Mouse (Mus musculus): ENCODE data around the gene A3galt2.

A3galt2 gene

GRCm38 (mm10) chr4:128755064-128755463 is at the start of gene A3galt2:
A3galt2 (plus strand) TSS chr4:128755364.
- no peak for DNase-seq

GRCm38 (mm10) chr4:128706626-128707025 is 48.5 kb upstream of the A3galt2 start:
- DNase-seq: peak; percentile 53

- no peak for DNase-seq
These were observed 47.8 kb upstream of the A3galt2 start for GRCm38 (mm10) chr4:128707384-128707783.

GRCm38 (mm10) chr4:128709061-128709780 is 45.9 kb upstream of the A3galt2 start:
- DNase-seq: no peak

- DNase-seq: no peak
These were observed 45.4 kb upstream of the A3galt2 start for GRCm38 (mm10) chr4:128709781-128710166.

- no peak for DNase-seq
These were observed 44.9 kb upstream of the A3galt2 start for GRCm38 (mm10) chr4:128710286-128710685.

GRCm38 (mm10) chr4:128710800-128711199 is 44.4 kb upstream of the A3galt2 start:
- DNase-seq: no peak

- peak; percentile 96 for DNase-seq
These were observed 43.6 kb upstream of the A3galt2 start for GRCm38 (mm10) chr4:128711455-128712135.

- DNase-seq: no peak
These were observed 43.0 kb upstream of the A3galt2 start for GRCm38 (mm10) chr4:128712136-128712655.

- no peak for DNase-seq
These were observed 42.2 kb upstream of the A3galt2 start for GRCm38 (mm10) chr4:128712941-128713340.

- peak; percentile 39 for DNase-seq
These were observed 39.6 kb upstream of the A3galt2 start for GRCm38 (mm10) chr4:128715241-128716204.

GRCm38 (mm10) chr4:128716279-128716678 is 38.9 kb upstream of the A3galt2 start:
- no peak for DNase-seq

GRCm38 (mm10) chr4:128716731-128717130 is 38.4 kb upstream of the A3galt2 start:
- no peak for DNase-seq

- DNase-seq: peak; percentile 68
These were observed 35.1 kb upstream of the A3galt2 start for GRCm38 (mm10) chr4:128720110-128720509.

- no peak for DNase-seq
These were observed 34.0 kb upstream of the A3galt2 start for GRCm38 (mm10) chr4:128721061-128721648.

- no peak for DNase-seq
These were observed 33.4 kb upstream of the A3galt2 start for GRCm38 (mm10) chr4:128721761-128722160.

GRCm38 (mm10) chr4:128722932-128723331 is 32.2 kb upstream of the A3galt2 start:
- no peak for DNase-seq

GRCm38 (mm10) chr4:128723431-128723830 is 31.7 kb upstream of the A3galt2 start:
- no peak for DNase-seq

- DNase-seq: peak; percentile 44
These were observed 31.1 kb upstream of the A3galt2 start for GRCm38 (mm10) chr4:128724059-128724458.

- DNase-seq: peak; percentile 88
These were observed 28.0 kb upstream of the A3galt2 start for GRCm38 (mm10) chr4:128727019-128727720.

- peak; percentile 65 for DNase-seq
These were observed 27.3 kb upstream of the A3galt2 start for GRCm38 (mm10) chr4:128727721-128728430.

All from lung, postnatal 14 days (tissue).